Mouse (Mus musculus) erythroblast, embryonic 14.5 days (primary cell): ENCODE data around the gene Uba52.

Experiments used
- GATA1 ChIP-seq: IDR thresholded peaks from 2 replicates; pipeline ENCODE4 v1.6.1; 2012; ENCODE audit warnings: low read length, inconsistent platforms, mixed read lengths
- TAL1 ChIP-seq: IDR thresholded peaks from 3 replicates; pipeline ENCODE4 v1.6.1; 2012; ENCODE audit warnings: low read length, inconsistent platforms, mixed read lengths

DNA sequence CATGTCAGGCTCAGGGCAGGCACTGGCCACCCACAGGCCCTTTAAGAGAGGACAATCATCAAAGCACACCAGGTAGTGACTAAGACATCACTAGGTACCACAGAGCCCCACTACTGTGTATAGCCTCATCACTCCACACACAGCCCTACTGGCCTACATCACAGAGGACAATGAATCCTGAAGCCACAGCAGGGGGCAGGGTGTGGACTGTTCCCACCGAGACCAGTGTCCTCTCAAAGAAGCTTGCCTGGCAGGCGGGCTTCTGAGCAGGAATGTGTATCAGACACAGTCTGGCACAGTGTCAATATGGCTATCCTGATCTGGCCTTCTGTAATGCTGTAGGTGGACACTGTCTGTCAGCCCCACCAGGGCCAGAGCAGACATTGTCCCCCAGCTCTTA, 40.7 kb downstream of the Uba52 start:
- TF ChIP-seq GATA1 (no peak), TAL1 (no peak)
